Mouse (Mus musculus): ENCODE data around the gene Ripk3.

Gene Ripk3

DNA sequence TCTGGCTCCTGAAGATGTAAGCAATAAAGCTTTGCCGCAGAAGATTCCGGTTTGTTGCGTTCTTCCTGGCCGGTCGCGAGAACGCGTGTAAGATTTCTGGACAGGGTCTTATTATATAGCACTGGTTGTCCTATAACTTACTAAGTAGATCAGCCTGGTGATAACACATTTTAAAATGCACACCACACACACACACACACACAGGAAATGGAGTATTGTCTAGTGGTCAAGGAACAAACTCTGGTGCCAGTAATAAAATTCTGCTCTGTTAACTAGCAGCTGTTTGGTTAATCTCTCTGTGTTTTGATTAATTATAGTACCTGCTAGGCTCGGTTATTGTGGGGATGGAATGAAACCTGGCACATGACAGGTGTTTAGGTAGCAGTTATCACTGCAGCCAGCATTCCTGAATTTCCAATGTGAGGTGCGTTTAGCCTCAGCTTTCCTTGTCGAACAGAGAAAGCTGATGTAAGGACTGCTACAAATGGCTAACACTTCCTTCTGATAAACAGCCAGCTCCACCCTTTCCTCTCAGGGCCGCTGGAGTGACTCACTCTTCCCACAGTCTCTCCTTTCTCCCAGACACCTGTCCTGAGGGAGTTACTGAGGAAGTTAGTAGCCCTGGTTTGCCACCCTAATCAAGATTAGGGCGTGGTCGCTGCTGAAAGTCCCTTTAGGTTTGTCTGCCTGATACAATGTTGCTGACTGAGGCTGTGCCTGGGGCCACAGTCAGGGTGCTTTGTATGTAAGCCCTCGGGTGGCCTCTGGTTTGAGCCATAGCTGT lies 6.9 kb upstream of the Ripk3 start:
- peak in 1 of 2 experiments; percentile 1 for DNase-seq (ENCODE audit: low spot score in 2 of 2)

DNA sequence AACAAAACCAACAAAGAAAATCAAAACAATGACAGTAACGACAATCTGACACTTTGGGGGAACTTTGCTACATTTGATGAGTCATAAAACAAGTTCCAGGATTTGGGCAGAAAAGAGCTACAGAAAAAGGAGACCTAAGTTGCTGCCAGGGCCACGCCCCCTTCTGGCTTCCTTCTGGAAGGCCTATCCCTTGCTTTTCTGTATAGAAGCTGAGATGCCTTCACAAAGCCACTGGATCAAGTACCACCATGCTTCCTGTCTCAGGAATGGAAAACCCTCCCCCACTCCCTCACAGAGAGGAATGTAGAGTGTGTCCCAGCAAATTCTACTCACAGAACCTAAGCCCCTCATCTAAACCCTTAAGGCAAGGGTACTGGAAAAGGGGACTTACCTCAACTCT lies 5.3 kb upstream of the Ripk3 start:
- no peak for DNase-seq (ENCODE audit: low spot score in 2 of 2)

GRCm38 (mm10) chr14:55793461-55793860 lies 4.8 kb upstream of the Ripk3 start:
- no peak for DNase-seq (ENCODE audit: low spot score in 2 of 2)

- peak in 1 of 2 experiments; percentile 0 for DNase-seq (ENCODE audit: low spot score in 2 of 2)
Observed at GRCm38 (mm10) chr14:55787731-55788130, 934 bp downstream of the Ripk3 start.

GRCm38 (mm10) chr14:55785195-55785594 lies 3.5 kb downstream of the Ripk3 start:
- peak in 1 of 2 experiments; percentile 0 for DNase-seq (ENCODE audit: low spot score in 2 of 2)

DNA sequence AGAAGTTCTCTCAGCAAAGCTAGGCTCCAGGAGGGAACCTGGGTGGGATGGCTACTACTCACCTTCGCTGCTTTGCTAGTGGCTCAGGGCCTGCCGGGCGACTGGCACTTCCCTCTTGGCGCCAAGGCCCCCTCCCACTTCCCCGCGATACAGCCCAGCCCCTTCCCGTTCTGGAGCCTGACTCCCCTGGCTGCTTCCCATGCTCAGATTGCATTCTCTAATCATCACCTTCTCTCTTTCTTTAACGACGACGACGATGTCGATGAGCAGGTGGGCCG lies 4.8 kb downstream of the Ripk3 start, which contains the start of gene Adcy4:
Gene Adcy4, minus strand, starts transcription at position 138 of the 278 bp plus-strand sequence.
- no peak for DNase-seq (ENCODE audit: low spot score in 2 of 2)

DNA sequence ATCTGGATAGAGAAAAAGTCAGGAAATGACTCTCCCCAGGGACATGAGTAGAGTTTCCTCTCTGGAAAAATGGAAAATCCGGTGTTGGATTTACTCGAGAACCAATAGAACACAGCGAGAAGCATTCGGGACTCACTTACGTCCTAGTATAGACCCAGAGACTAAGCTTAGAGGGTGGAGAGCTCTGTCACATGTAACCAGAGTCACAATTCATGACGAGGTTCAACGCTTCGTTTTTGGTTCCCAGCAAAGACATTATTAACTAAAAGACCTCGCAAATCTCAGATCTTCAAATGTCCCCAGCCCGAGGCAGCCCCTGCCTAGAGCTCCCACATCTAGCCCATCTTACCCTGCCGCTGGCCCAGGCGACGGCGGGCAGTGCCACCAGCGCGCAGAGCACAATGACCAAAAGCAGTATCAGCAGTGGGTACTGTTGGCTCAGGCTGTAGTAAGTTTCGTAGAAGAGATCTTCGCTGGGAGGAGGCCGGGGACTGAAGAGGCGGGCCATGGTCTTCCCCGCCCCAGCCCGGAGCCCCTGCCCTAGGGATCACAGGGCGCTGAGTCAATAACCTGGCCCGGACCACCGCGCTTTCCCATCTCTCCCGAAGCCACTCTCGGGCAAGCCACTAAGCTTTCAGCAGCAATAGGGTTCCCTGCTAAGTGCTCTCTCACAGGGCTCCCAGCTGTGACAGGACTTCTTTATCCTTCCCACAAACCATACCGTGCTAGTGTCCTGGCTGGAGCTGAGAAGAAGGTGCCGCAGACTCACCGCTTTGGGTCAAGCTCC lies 5.3 kb downstream of the Ripk3 start:
- peak; percentile 0 for DNase-seq (ENCODE audit: low spot score in 2 of 2)

- DNase-seq (ENCODE audit: low spot score in 2 of 2): peak; percentile 0 to 1
Observed at GRCm38 (mm10) chr14:55782361-55782960, 6.2 kb downstream of the Ripk3 start.

- DNase-seq (ENCODE audit: low spot score in 2 of 2): peak; percentile 45 to 51
Observed at GRCm38 (mm10) chr14:55781310-55781709, 7.4 kb downstream of the Ripk3 start.

- DNase-seq (ENCODE audit: low spot score in 2 of 2): peak; percentile 0 to 1
Observed at GRCm38 (mm10) chr14:55780736-55781135, 7.9 kb downstream of the Ripk3 start.

DNA sequence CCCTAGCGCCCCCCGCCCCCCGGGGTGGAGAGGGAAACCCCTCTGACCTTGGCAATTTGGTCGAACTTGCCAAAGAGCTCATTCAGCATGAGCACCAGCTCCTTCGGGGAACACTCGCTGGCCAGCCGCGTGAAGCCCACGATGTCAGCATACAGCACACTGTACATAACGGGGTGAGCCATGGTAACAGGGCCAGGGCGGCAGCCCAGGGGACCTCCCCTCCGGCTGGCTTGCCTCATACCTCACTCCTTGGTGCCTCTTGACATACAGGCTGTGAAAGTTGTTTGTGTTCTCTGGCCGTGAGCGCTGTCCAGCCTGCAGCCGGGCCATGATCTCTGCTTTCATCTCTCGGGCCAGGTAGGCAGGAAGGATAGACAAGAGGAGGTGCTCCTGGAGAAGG lies 9.0 kb downstream of the Ripk3 start:
- DNase-seq (ENCODE audit: low spot score in 2 of 2): peak in 1 of 2 experiments; percentile 0

- peak in 1 of 2 experiments; percentile 1 for DNase-seq (ENCODE audit: low spot score in 2 of 2)
Observed at GRCm38 (mm10) chr14:55778686-55779085, 10.0 kb downstream of the Ripk3 start.

DNA sequence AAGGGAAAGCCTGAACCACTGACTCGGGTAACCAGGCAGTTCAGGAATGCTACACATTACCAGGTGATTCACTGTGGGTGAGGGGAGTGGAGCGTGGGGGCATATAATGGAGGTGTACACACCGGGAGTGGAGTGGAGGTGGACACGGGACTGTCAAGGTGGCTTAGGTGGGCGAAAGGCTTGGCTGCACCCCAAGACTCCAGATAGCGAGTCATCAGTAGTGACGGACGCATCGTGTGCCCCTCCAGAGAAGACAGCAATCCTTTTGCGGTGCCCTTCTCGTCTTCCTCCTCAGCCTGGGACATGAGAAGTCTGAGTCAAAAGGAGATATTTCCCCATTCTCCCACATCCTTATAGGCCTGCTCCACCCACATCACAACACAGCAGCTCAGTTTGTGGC lies 10.9 kb downstream of the Ripk3 start:
- no peak for DNase-seq (ENCODE audit: low spot score in 2 of 2)

DNA sequence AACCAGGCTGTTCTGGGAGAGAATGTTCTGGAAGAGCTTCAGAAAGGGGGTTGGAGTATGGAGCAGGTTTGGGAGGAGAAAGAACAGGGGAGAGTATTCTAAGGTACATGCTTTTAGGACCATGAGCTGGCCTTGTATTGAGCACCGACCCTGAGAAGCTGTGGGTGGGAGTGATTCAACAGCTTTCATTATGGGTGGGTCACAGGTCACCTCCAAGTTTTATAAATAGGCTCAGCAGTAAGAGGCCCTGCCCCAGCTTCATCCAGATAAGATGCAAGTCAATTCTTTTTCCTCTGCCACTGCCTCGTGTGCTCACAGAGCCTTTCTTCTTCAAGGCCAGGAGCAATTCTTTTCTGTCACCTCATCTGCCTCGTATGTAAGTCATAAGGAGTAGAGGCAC lies 11.5 kb downstream of the Ripk3 start:
- no peak for DNase-seq (ENCODE audit: low spot score in 2 of 2)

GRCm38 (mm10) chr14:55776711-55777110 lies 12.0 kb downstream of the Ripk3 start:
- DNase-seq (ENCODE audit: low spot score in 2 of 2): no peak

DNA sequence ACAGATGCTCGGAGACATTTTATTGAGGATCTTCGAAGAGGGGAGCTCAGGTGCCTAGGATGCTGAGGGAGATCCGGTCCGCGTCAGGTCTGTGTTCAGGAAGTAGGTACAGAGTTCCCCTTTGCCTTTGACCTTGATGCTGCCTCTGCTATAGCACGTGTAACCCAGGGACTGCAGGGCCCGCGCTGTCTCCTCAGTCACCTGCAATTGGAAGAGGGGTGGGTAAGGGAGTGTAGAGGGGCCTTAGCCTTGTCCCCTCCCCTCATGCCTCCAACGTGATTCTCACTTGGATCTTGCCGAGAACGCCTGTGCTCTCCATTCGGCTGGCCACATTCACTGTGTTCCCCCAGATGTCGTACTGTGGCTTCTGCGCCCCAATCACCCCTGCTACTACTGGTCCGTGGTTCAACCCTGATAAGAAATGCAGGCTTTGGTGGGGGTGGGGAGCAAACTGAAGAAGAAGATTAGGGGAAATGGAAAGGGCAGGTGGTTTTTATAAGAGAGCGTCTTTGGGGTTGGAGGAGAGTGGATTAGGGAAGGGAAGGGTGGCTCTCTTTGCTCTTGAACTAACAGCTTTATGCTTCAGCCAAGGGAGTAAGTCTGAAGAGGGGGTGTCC lies 19.5 kb downstream of the Ripk3 start:
- no peak for DNase-seq (ENCODE audit: low spot score in 2 of 2)

GRCm38 (mm10) chr14:55768555-55768954 lies 20.1 kb downstream of the Ripk3 start:
- no peak for DNase-seq (ENCODE audit: low spot score in 2 of 2)

- DNase-seq (ENCODE audit: low spot score in 2 of 2): no peak
Observed at GRCm38 (mm10) chr14:55767519-55768414, 20.9 kb downstream of the Ripk3 start.

GRCm38 (mm10) chr14:55765696-55766095 lies 23.0 kb downstream of the Ripk3 start, which contains the start of gene Ltb4r1:
TSS of gene Ltb4r1 (plus strand) at chr14:55765962.
- no peak for DNase-seq (ENCODE audit: low spot score in 2 of 2)

- no peak for DNase-seq (ENCODE audit: low spot score in 2 of 2)
Observed at GRCm38 (mm10) chr14:55763166-55763565, 25.5 kb downstream of the Ripk3 start.
